Mouse (Mus musculus) heart, embryonic 16.5 days (tissue): ENCODE results near the gene Ttc39a. TPM values are rescaled to one million over a fixed set of nuclear protein-coding genes. Genes with fewer than 3 reads are reported as not detected.

Experiments
- ATAC-seq: fragments of 200-750 bp; cut with Nextera tagmentation; replicated peaks from 2 replicates; pipeline ENCODE4 v1.8.0; 2017; ENCODE audit warnings: moderate number of reproducible peaks; ENCODE audit not compliant: insufficient read depth, low FRiP score; ENCODE audit errors: extremely low read depth
- H3K27ac ChIP-seq: fragments of 300-500 bp; sonication (generic); 2 replicates; pipeline ENCODE4 v1.5.1; 2014; ENCODE audit warnings: mild to moderate bottlenecking, low read length, control low read depth, moderate library complexity
- H3K27me3 ChIP-seq: fragments of 300-500 bp; sonication (generic); 2 replicates; pipeline ENCODE4 v1.6.1; 2014; ENCODE audit warnings: low read length, mixed read lengths; ENCODE audit not compliant: control insufficient read depth, insufficient read depth
- H3K36me3 ChIP-seq: fragments of 300-500 bp; sonication (generic); 2 replicates; pipeline ENCODE4 v1.6.1; 2014; ENCODE audit not compliant: control insufficient read depth, insufficient read depth
- H3K4me1 ChIP-seq: fragments of 300-500 bp; sonication (generic); 2 replicates; pipeline ENCODE4 v1.6.1; 2014; ENCODE audit warnings: low read length, mixed read lengths; ENCODE audit not compliant: control insufficient read depth, insufficient read depth
- H3K4me2 ChIP-seq: fragments of 300-500 bp; sonication (generic); 2 replicates; pipeline ENCODE4 v1.6.1; 2014; ENCODE audit warnings: low read depth, mild to moderate bottlenecking, control low read depth, low read length
- H3K4me3 ChIP-seq: fragments of 300-500 bp; sonication (generic); 2 replicates; pipeline ENCODE4 v1.5.1; 2014; ENCODE audit warnings: mild to moderate bottlenecking, control low read depth, low read length
- H3K9ac ChIP-seq: fragments of 300-500 bp; sonication (generic); 2 replicates; pipeline ENCODE4 v1.6.1; 2014; ENCODE audit warnings: low read length, control low read depth
- H3K9me3 ChIP-seq: fragments of 300-500 bp; sonication (generic); replicated peaks from 2 replicates; pipeline ENCODE4 v1.6.1; 2016; ENCODE audit warnings: low read length; ENCODE audit not compliant: control insufficient read depth
- WGBS: fragments of 180-500 bp; shearing (Covaris S2); extraction: QIAGEN DNeasy Blood & Tissue Kit; methylation state at CpG from one replicate; pipeline ENCODE4 v1.1.7; 2014; 5-methylcytosine and 5-hydroxymethylcytosine counted together
- polyA plus RNA-seq: library from polyadenylated mRNA; unstranded; fragments of >200 nt; fragmentation: Nextera tagmentation; extraction: Ambion mirVana; gene quantifications from 2 replicates; pipeline ENCODE4 v1.2.1, GENCODE M21; 2015

The Ttc39a gene
- 6.7 and 7.7 TPM in 2 replicates for polyA plus RNA-seq

- WGBS: under 1% methylated on average over 43 of the region's 56 CpGs
- no peaks in the 10 kb centered on the region for H3K36me3 ChIP-seq
- peak within 1 kb of the TSS; percentile 84 for H3K27ac ChIP-seq
- H3K27me3 ChIP-seq: no peaks in the 10 kb centered on the region
- H3K9me3 ChIP-seq: no peaks in the 10 kb centered on the region
- H3K4me3 ChIP-seq: peak within 1 kb of the TSS; percentile 70
- peak within 1 kb of the TSS; percentile 92 for H3K4me2 ChIP-seq
- peak; percentile 42 for ATAC-seq
- H3K9ac ChIP-seq: peak within 1 kb of the TSS; percentile 78
- H3K4me1 ChIP-seq: peaks cover 26% of the 10 kb centered on the region
These were observed at the start of gene Ttc39a for GRCm38 (mm10) chr4:109406486-109407175. TSS of gene Ttc39a (plus strand) at chr4:109406623.

DNA sequence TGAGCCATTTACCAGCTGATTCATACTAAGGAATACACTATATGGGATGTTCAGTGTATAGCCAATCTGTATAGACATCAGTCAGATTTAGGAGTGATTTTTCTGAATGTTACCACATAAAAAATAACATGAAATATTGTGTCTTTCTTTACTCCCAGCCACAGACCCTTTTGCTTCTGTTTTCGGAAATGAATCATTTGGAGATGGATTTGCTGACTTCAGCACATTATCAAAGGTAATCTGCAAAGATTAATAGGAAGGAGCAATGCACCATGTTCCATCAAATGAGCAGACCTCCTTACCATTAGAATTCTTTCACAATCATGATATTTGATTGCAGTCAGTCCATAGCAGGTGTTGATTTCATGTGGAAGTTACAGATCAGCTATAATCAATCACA lies 28.3 kb upstream of the Ttc39a start:
- H3K9me3 ChIP-seq: no peaks in the 10 kb centered on the region
- no peak overlapping the region for H3K4me2 ChIP-seq
- no peak overlapping the region for H3K27ac ChIP-seq
- H3K36me3 ChIP-seq: peaks cover 11% of the 10 kb centered on the region
- H3K4me3 ChIP-seq: no peak overlapping the region
- H3K27me3 ChIP-seq: no peaks in the 10 kb centered on the region
- H3K9ac ChIP-seq: no peak overlapping the region
- WGBS: 83% methylated on average over 1 of the region's 1 CpGs
- H3K4me1 ChIP-seq: no peaks in the 10 kb centered on the region
- ATAC-seq: no peak

GRCm38 (mm10) chr4:109382457-109382856 lies 24.0 kb upstream of the Ttc39a start:
- Histone ChIP-seq H3K4me3 (no peak overlapping the region), H3K27me3 (no peaks in the 10 kb centered on the region), H3K27ac (no peak overlapping the region), H3K4me2 (no peak overlapping the region), H3K4me1 (no peaks in the 10 kb centered on the region), H3K9me3 (no peaks in the 10 kb centered on the region), H3K9ac (no peak overlapping the region), H3K36me3 (peaks cover 13% of the 10 kb centered on the region)
- WGBS: 90% methylated on average over 2 of the region's 2 CpGs
- no peak for ATAC-seq

DNA sequence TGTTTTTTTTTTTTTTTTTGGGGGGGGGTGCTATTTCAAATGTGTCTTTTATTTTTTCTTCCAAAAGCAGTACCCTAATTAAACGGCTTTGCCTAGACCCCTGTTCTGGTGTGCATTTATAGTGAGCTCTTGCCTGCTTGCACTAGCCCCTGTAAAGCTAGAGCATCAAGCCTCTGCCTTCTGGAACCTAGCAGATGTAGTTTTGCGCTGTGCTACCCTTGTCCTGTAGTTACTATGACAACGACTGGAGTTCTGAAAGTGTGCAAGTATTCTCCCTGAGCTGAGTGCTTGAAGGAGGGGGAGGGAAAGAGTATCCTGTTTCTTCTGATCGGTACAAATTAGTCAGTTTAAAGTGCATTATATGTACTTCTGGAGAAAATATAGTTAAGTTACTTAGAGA lies 20.8 kb upstream of the Ttc39a start:
- ATAC-seq: no peak
- Histone ChIP-seq H3K36me3 (peaks cover 13% of the 10 kb centered on the region; the same call in 1 of the 2 replicates), H3K9me3 (no peaks in the 10 kb centered on the region), H3K4me2 (no peak overlapping the region), H3K27ac (no peak overlapping the region), H3K4me1 (no peaks in the 10 kb centered on the region), H3K4me3 (no peak overlapping the region), H3K9ac (no peak overlapping the region), H3K27me3 (no peaks in the 10 kb centered on the region)
- WGBS: 78% methylated on average over 4 of the region's 4 CpGs

DNA sequence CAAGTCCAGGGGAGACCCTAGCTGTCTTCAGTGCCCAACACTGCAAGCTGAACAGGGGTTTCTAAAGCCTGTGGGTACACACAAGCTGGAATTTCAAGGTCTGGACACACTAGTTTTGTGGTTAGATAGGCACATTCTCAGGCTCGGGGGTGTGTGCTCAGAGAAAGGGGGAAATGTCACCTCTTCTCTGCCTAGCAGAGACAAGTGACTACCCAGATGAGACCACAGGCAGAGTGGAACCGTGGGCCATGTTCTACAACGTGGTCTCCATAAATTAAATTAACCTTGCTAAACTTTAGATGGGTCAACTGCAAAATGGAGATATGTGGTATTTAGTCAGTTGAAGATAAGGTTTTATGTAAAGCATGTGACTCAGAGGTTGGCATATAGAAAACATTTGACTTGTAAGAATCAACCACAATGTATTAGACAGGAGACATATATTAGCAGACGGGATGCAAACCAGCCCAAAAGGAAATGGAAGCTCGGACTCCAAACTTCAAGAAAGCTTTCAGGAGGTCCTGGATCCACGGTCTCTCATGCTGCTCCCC lies 13.1 kb upstream of the Ttc39a start:
- Histone ChIP-seq H3K36me3 (peaks cover 7% of the 10 kb centered on the region; the same call in 1 of the 2 replicates), H3K4me2 (no peak overlapping the region; the same call in 1 of the 2 replicates), H3K9ac (no peak overlapping the region), H3K4me1 (peaks cover 6% of the 10 kb centered on the region; the same call in 1 of the 2 replicates), H3K9me3 (no peaks in the 10 kb centered on the region), H3K27ac (no peak overlapping the region), H3K4me3 (no peak overlapping the region), H3K27me3 (no peaks in the 10 kb centered on the region)
- ATAC-seq: no peak
- 61% methylated on average over 6 of the region's 6 CpGs for WGBS

GRCm38 (mm10) chr4:109393902-109394301 lies 12.5 kb upstream of the Ttc39a start:
- peak; percentile 49; the same call in 1 of the 2 replicates for ATAC-seq
- Histone ChIP-seq H3K27ac (no peak overlapping the region), H3K9me3 (no peaks in the 10 kb centered on the region), H3K36me3 (0 out of 2 replicates have a peak, but pooled peaks cover 3% of the 10 kb centered on the region), H3K4me2 (peak overlapping the region; percentile 62), H3K27me3 (no peaks in the 10 kb centered on the region), H3K9ac (peak overlapping the region; percentile 31; the same call in 1 of the 2 replicates), H3K4me1 (peaks cover 6% of the 10 kb centered on the region; the same call in 1 of the 2 replicates), H3K4me3 (peak overlapping the region; percentile 21)
- 12% methylated on average over 13 of the region's 13 CpGs for WGBS

- Histone ChIP-seq H3K4me1 (peaks cover 6% of the 10 kb centered on the region; the same call in 1 of the 2 replicates), H3K4me3 (peak overlapping the region; percentile 21), H3K9ac (peak overlapping the region; percentile 31; the same call in 1 of the 2 replicates), H3K27me3 (no peaks in the 10 kb centered on the region), H3K27ac (no peak overlapping the region), H3K36me3 (0 out of 2 replicates have a peak, but pooled peaks cover 3% of the 10 kb centered on the region), H3K9me3 (no peaks in the 10 kb centered on the region), H3K4me2 (peak overlapping the region; percentile 62)
- ATAC-seq: no peak
- 24% methylated on average over 13 of the region's 13 CpGs for WGBS
These were observed 11.9 kb upstream of the Ttc39a start for GRCm38 (mm10) chr4:109394314-109395074.

DNA sequence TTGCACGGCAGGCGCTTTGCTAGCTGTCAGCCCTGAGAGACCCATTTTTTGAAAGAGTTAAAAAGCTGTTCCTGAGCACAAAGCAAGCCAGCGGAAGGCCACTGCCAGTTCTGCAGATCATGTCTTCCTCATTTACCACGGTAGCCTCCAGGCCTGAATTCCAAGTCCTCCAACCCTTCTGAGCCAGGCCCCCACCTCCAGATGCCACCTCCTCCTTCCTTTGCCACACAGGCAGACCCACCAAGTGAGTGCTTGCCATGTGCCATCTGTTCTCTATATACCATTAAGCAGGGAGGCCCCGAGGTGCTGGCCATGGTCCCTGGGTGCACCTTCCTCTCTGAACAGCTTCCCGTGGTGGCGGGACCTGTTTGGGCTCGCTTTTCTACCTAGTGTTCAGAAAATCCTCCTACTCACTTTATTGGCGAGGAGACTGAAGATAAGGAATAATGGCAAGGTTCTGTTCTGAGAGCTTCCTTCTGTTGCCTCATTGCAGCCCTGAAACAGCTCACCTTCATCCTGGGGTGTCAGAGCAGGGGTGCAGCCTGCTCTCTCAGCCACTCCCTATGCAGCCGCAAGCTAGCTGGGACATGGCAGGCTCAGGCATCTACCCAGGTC lies 6.0 kb upstream of the Ttc39a start:
- Histone ChIP-seq H3K36me3 (no peaks in the 10 kb centered on the region), H3K27me3 (no peaks in the 10 kb centered on the region), H3K27ac (no peak overlapping the region), H3K9me3 (no peaks in the 10 kb centered on the region), H3K4me1 (peaks cover 3% of the 10 kb centered on the region), H3K4me2 (no peak overlapping the region), H3K4me3 (no peak overlapping the region), H3K9ac (no peak overlapping the region)
- WGBS: 79% methylated on average over 10 of the region's 10 CpGs
- no peak for ATAC-seq
